37 mouse cellular contexts compared by ENCODE assay signal in the genomic region with DNA sequence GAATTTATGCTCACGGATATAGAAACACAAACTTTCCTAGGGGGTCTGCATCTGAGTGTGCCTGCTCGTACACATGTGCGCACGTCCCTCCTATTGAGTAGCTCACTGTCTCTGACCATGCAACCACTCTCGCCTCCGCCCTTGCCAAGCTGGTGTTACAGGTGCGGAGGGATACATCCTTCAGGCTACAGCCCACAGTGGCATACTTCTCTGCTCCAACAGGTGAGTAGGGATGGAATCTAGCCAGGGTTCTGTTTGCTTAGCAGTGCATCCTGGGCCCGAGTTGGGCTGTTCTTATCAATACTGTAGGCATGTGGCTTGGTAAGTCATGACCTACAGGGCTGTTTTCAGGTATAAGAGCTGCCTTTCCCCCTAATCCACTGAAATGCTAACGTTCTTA. TPM values are rescaled to one million over a fixed set of nuclear protein-coding genes. Genes with fewer than 3 reads are reported as not detected.
"Had no signal": no experiment of that assay in that cellular context is flagged by ENCODE, and none has a peak within 500 bp of the region (broad histone marks: within the 10 kb centered on the region; RNA-seq: fewer than 3 reads in every experiment).

No protein-coding gene starts in this region.

- H3K27me3 ChIP-seq: hindbrain, embryonic 12.5 days; hindbrain, embryonic 13.5 days; hindbrain, embryonic 15.5 days had no signal

- H3K4me3 ChIP-seq: heart, embryonic 13.5 days; heart, embryonic 15.5 days; hindbrain, embryonic 10.5 days; hindbrain, embryonic 12.5 days; hindbrain, embryonic 13.5 days; hindbrain, embryonic 15.5 days; intestine, embryonic 15.5 days; kidney, embryonic 15.5 days; layer of hippocampus, adult 2 months; left cerebral cortex, adult 2 months had no signal

- DNase-seq: heart, postnatal 10 days; heart, postnatal 14 days; heart, postnatal 36 days; heart, postnatal 4 days; kidney, adult 11 months; kidney, adult 18-20 months; kidney, adult 2 months; kidney, adult 8-10 months; kidney, adult 9 months; kidney, postnatal 10 days; kidney, postnatal 14 days; kidney, postnatal 25 days; kidney, postnatal 36 days; kidney, postnatal 4 days; layer of hippocampus, adult 9-11 months; layer of hippocampus, postnatal 36 days had no signal

- H3K27ac ChIP-seq: heart, embryonic 13.5 days; heart, embryonic 15.5 days; hindbrain, embryonic 10.5 days; hindbrain, embryonic 12.5 days; hindbrain, embryonic 13.5 days; hindbrain, embryonic 14.5 days; hindbrain, embryonic 15.5 days; intestine, embryonic 15.5 days; kidney, embryonic 15.5 days; kidney, postnatal 0 days; left cerebral cortex, adult 2 months had no signal

RNA-seq across cellular contexts. Expression of a gene that starts 16.8 kb away (rescaled TPM):
- polyA plus RNA-seq: heart, embryonic 13.5 days; heart, embryonic 14.5 days; heart, embryonic 15.5 days; heart, embryonic 16.5 days; heart, postnatal 0 days; hindbrain, embryonic 10.5 days; hindbrain, embryonic 11.5 days; hindbrain, embryonic 12.5 days; hindbrain, embryonic 14.5 days; hindbrain, embryonic 15.5 days; hindbrain, embryonic 16.5 days; inflammation-experienced regulatory T-cells, adult 6 months; intestine, embryonic 14.5 days; intestine, embryonic 16.5 days; intestine, postnatal 0 days had no signal
